Mouse (Mus musculus): ENCODE results near the gene Chil1.

DNA sequence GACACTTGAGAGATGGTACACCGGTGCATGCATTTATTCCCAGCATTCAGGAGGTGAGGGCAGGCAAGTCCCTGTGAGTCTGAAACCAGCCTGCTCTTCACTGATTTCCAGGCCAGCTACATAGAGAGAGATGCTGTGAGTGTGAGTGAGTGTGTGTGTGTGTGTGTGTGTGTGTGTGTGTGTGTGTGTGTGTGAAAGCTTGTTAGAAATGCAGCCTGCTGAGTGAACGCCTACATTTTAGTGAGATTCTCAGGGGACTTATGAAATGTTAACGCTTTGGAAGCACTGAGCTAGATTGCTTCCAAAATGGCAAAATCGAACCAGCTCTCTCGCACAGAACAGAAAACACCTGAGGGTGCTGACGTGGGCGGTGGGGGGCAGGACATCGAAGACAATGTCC lies 35.9 kb upstream of the Chil1 start:
- no peak for TF ChIP-seq CTCF (IDR thresholded peaks at IDR 0.05; ENCODE audit: low read depth, low read length)
- TF ChIP-seq POLR2A (IDR thresholded peaks at IDR 0.05; ENCODE audit: extremely low read depth, insufficient read depth, low read length), result no peak

All from liver, adult 2 months (tissue).